Mouse (Mus musculus): ENCODE data around the gene Mettl1.

DNA sequence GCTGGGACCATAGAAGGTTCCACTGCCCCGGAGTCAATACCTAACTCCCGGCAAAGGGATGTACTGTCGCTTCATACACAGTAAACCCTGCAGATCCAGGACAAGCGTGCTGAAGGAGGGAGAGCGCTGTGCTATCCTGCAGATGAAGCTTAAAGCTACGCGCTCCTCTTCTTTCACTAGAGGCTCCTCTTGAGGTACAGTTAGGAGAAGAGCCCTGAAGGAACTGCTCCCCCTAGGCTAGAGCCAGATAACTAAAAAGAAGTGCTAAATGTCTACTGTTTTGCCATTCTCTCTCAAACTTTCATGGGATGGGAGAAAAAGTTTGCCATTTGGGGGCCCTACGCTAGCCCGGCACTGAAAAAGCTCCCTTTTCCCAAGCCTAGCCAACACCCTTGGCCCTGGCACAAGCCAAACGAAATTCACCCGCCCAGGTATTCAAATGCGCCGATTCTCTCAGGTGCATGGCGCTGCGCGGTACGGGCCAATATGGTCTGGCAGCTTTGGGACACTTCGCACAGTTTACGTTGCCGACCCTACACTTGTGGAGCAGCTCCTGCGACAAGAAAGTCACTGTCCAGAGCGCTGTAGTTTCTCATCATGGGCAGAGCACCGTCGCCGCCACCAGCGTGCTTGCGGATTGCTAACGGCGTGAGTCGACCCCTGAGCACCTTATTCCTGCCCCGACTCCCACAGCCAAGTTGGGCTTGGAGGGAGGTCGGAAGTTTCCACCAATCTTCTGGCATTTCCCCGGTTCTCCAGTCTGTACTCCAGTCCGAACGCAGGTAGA, 7.6 kb downstream of the Mettl1 start:
- TF ChIP-seq GATA1 (IDR thresholded peaks at IDR 0.05; ENCODE audit: borderline replicate concordance, low read length) (no peak), FLI1 (IDR thresholded peaks at IDR 0.05; ENCODE audit: low read length) (no peak)

All from megakaryocyte, embryonic 14.5 days (primary cell).